Mouse (Mus musculus): ENCODE measurements around the gene Astl.
A peak's percentile ranks its signal among the peaks of the same experiment; 100 is the strongest.

The Astl gene

DNA sequence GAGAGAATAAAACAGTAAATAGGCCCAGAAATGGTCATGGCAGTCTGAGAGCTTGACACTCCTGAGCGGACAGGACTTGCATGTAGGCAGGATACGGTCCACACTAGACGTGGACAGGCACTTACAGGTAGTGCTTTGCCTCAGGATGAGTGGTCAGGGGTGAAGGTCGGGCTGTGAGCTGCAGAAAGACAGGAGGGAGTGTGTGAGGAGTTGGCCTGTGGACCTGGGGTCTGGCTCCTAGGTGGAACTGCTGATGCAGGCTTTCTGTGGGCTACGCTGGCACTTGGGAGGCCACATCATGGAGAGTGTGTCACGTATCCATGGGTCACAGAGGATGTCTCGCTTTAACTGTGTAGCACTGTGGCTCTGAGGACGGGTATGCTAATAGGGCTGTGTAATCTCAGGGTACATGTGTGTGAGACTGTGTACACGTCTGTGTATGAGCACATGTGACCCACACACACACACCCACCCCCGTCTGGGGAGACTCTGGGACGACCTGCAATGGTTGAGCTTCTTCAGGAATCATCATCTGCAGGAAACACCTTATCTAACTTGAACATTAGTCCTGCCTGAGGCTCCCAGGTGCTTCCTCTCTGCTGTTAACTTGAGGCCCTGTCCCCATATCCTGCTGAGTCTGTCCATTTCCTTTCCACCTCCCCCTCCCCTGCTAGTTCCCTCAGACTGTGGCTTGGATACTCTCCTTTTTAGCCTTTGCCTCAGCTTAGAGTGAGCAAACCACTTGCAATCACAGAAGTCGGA lies 10.2 kb upstream of the Astl start:
- DNase-seq: no peak

GRCm38 (mm10) chr2:127332807-127333570 lies 5.5 kb upstream of the Astl start:
- peak; percentile 44 to 48 for DNase-seq

DNA sequence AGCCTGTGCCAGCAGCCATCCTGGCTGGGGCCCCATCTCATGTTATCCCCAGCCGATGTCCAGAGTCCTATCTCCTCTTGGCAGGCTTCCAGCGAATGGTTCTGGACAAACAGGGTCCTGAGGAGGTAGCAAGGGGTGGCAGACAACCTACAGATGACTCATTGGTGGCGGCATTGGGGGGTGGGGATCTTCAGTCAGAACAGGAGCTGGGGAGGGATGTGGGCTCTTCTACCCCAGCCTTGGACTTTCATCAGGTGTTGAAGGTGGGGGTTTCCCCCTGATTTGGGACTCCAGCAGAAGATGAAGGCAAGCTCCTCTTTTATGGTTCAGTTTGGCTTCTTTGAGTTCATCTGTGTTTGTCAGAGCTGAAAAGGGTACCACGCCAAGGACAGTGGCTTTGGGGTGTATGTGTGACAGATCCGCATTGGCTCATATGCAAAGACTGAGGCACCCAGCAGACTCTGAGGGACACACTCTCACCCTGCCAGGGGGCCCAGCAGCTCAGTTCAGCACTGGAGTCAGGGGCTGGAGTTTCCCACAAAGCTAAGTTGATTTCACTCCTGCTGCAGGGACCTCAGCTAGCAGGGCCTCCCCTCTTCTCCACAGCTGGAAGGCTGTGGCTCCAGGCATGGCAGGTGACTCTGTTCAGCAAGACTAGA lies 4.4 kb upstream of the Astl start:
- peak; percentile 44 to 51 for DNase-seq

- peak; percentile 81 to 85 for DNase-seq
Measured at GRCm38 (mm10) chr2:127335078-127335541, 3.3 kb upstream of the Astl start.

DNA sequence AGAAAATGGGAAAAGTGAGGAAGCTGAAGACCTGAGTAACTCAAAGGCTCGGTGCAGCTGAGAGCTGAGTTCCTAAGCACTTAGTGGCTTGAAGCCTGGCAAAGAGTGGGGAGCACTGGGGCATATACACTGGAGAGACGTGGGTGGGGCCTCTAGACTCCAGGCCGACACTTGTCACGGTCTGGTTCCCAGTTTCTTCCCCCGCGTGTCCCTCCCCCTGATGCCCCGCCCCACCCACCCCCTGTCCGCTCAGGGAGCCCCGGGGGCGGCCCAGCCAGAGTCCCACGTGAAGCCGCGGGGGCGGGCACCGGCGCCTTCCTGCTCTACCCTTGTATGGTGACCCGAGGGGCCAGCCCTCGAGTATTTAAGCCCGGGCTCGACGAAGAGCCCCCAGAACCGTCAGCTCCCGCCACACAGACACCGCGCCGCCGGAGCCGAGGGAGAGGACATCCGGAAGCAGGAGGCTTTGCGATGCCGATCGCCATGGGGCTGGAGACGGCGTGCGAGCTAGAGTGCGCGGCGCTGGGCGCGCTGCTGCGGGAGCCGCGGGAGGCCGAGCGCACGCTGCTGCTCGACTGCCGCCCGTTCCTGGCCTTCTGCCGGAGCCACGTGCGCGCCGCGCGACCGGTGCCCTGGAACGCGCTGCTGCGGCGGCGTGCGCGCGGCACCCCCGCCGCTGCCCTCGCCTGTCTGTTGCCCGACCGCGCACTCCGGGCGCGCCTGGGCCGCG lies 2.5 kb upstream of the Astl start, which contains the start of gene Dusp2:
Dusp2 (plus strand) TSS at position 393 of the 730 bp plus-strand sequence.
- DNase-seq: peak; percentile 99

DNA sequence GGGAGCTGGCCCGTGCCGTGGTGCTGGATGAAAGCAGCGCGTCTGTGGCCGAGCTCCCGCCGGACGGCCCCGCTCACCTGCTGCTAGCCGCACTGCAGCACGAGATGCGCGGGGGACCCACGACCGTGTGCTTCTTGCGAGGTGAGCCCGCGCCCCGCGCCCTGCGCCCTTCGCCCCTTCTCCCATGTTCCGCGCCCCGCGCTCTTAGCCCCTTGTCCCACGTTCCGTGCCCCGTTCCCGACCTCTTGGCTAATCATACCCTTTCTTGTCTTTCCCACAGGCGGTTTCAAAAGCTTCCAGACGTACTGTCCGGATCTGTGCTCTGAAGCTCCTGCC lies 2.0 kb upstream of the Astl start:
- no peak for DNase-seq

- no peak for DNase-seq
Measured at GRCm38 (mm10) chr2:127336885-127337284, 1.6 kb upstream of the Astl start.

DNA sequence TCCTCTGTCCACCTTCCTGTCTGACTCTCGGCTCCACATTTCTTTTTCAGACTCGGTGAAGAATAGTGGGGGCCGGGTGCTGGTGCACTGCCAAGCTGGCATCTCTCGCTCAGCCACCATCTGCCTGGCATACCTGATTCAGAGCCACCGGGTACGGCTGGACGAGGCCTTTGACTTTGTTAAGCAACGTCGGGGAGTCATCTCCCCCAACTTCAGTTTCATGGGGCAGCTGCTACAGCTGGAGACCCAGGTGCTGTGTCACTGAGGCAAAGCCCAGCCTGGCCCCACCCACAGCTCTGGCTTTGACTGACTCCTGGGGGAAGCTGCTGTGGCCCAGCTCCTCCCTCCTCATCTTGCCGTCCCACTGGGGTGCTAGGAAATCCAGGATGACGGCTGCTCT lies 908 bp upstream of the Astl start:
- peak; percentile 42 to 51 for DNase-seq

- DNase-seq: peak; percentile 68 to 70
Measured at GRCm38 (mm10) chr2:127338012-127338411, 427 bp upstream of the Astl start.

DNA sequence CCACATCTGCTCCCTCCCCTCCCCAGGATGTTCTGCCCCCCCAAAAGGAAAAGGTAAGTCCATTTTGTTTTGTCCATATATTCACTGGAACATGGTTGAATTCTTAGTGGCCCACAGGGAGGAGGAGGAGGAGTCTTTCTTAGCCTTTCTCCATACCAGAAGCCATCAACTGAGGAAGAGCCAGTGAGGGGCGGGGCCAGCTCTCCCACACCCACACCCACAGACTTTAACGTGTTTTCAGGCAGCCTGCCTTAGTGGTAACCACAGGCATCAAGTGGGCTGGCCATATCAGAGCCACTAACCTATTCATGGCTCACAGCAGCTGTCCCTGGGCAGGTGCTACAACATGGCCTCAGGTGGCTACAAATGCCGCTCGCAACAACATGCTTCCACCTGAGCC lies 394 bp downstream of the Astl start:
- DNase-seq: peak; percentile 57 to 58

DNA sequence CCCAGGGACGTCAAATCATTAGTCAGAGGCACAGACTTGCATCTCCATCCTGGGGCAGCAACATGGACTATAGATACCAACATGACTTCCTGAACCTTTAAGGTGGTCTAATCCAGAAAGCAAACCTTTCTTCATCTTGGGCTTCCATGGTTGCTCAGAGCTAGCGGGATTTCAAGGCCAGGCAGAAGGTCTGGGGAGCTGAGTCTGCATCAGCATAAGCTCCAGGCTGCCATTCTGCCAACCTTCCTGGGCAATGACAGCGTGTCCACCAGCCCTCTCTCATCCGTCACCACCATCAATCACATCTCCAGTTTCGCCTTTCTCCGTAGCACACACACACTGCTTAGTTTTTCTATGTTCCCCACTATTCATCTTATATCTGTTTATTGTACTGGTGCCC lies 823 bp downstream of the Astl start:
- peak in 1 of 2 experiments; percentile 10 for DNase-seq

GRCm38 (mm10) chr2:127341159-127341558 lies 2.7 kb downstream of the Astl start:
- peak; percentile 60 to 76 for DNase-seq

GRCm38 (mm10) chr2:127346334-127346733 lies 7.9 kb downstream of the Astl start:
- DNase-seq: peak in 1 of 2 experiments; percentile 35

DNA sequence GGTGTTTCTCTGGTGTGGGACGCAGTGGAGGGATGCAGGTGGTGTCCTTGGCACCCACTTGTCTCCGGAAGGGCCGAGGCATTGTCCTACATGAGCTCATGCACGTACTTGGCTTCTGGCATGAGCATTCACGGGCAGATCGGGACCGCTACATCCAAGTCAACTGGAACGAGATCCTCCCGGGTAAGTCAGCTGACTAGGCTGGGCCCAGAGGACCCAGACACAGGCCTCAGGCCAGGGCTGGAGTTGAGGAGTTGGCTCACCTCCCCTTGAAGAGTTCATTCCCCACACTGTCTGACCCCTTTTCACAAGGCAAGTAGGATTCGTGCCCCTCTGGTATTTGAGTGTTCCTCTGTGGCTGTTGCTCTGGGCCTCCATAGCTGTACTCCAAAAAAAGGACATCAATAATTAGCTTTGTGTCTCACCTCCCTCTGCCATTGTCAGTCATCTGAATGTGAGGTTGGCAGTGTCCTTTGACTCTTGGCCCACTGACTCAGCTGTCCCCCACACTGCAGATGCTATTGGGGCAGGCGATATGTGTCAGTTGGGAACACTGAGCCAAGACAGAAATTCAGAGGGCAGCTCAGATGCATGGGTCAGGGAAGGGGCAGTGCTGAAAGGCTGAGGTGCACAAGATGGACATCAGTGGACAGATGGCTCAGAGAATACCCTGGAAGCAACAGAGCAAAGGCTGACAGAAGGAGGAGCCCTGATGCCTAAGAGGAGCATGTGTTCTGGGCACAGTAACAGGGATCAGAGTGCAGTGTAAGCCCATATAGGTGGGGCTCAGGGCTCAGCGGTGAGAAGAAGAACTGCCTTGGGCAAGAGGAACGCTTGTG lies 8.9 kb downstream of the Astl start:
- no peak for DNase-seq

DNA sequence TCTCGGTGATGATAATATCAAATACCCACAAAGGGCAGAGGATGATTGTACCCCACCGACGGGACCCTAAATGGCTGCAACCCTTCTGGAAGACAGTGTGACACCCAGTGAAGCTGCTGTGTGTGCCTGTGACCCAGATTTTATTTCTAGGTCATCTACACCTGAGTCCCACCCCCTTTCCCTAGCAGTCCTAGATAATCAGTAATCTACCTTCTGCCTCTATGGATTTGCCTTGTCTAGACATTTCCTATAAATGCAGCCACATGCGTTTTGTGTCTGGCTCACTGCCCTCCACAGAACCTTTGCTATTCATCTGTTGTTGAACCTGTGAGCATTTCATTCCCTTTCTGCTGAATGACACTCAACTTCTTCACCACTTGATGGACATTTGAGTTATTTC lies 15.4 kb downstream of the Astl start:
- no peak for DNase-seq

DNA sequence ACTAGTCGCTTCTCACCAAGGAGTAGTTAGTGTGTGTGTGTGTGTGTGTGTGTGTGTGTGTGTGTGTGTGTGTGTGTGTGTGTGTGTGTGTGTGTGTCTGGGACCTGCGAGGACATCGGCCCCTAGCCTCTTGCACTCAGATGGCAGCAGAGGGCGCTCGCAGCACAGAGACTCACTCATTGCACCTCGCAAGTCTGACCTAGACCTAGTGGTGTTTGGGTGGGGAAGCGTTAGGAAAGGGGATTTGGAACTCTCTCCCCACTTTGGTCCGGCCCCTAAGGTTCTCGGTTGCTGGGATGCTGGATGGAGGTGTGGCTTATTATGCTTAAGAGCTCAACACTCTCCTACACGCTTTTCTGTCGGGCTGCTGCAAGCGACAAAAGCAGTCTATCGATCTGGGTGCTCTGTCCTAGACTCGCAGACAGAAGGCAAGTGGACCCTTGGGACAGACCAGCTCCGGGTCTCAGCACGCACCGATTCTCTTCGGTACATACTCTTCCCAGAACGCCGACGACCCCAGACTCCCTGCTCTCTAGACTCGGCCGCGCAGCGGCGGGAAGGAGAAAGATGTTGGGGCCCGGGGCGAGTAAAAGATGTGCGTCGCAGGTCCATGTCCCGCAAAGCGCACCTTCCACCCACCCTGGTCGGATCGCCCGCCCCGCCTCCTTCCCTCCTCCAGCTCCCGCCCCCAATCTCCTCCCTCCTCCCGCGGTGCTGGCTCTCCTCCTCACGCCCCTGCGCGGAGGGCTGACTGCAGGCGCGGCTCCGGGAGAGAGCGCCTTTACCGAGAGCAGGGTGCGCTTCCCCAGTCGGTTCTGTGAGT lies 24.2 kb downstream of the Astl start, which contains the start of gene Adra2b:
Adra2b (plus strand) TSS at position 750 of the 823 bp plus-strand sequence.
- DNase-seq: peak; percentile 57 to 79

- DNase-seq: no peak
Measured at GRCm38 (mm10) chr2:127363282-127363652, 24.8 kb downstream of the Astl start.

- no peak for DNase-seq
Measured at GRCm38 (mm10) chr2:127363696-127364095, 25.3 kb downstream of the Astl start.

GRCm38 (mm10) chr2:127364452-127364851 lies 26.0 kb downstream of the Astl start:
- DNase-seq: no peak

DNA sequence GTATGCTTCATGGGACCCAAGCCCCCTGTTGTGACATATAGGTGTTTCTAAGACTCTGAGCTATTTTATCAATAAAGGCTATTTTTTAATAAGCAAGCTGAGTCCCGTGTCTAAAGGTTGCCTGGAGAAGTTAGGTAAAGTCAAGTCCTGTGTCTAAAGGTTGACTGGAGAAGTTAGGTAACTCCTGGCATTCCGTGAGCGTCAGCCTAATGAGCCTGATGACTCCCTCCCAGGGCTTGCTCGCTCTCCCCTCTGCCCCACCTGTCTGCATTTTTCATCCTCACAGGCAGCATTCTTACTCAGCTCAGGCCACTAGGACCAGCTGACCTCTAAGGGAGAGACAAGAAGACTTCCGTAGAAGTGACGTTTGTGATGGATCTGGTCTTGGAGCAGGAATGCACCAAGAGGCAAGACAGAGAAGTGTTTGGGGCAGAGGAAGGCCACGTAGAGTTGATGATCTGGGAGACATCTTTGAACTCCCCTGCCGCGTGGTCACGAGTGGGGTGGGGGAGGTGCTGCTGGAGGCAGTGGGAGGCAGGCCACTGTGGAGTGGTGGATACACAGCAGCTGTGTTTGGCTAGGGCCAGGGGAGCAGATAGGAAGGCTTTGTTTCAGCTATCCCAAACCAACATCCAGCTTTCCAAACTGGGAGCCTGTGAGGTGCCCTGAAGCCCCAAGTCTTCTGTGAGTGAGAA lies 28.8 kb downstream of the Astl start:
- no peak for DNase-seq
